Mouse (Mus musculus): ENCODE results near the gene Fpr-rs3. TPM values are rescaled to one million over a fixed set of nuclear protein-coding genes. Genes with fewer than 3 reads are reported as not detected.

Gene Fpr-rs3
- polyA plus RNA-seq (2014; fragmentation: Nextera tagmentation; extraction: Ambion mirVana) = not detected in 2 replicates

GRCm38 (mm10) chr17:20624777-20625176, at the start of gene Fpr-rs3:
Fpr-rs3 (minus strand) TSS chr17:20624877.
- H3K27me3 ChIP-seq (ENCODE audit: control insufficient read depth, insufficient read depth, low read length) = no peaks in the 10 kb centered on the region
- no peak within 1 kb of the TSS for H3K27ac ChIP-seq (ENCODE audit: low read length)
- no peak within 1 kb of the TSS for H3K9ac ChIP-seq (replicated peaks; ENCODE audit: low read depth, low read length)
- H3K9me3 ChIP-seq (ENCODE audit: control insufficient read depth, low read depth, low read length) = no peaks in the 10 kb centered on the region
- H3K4me2 ChIP-seq (replicated peaks; ENCODE audit: low read depth, low read length) = no peak within 1 kb of the TSS
- H3K36me3 ChIP-seq (ENCODE audit: control insufficient read depth, insufficient read depth, low read length) = no peaks in the 10 kb centered on the region
- H3K4me1 ChIP-seq (ENCODE audit: control insufficient read depth, insufficient read depth, low read length) = no peaks in the 10 kb centered on the region
- no peak within 1 kb of the TSS for H3K4me3 ChIP-seq (ENCODE audit: low read depth, low read length)
- no peak for ATAC-seq (ENCODE audit: insufficient number of reproducible peaks, insufficient read depth, low FRiP score, low read depth)

GRCm38 (mm10) chr17:20596323-20596722, 28.4 kb downstream of the Fpr-rs3 start, which contains the start of gene Vmn2r110:
Vmn2r110 (minus strand) TSS chr17:20596423.
- WGBS = 40% methylated on average over 1 of the region's 1 CpGs
- H3K4me3 ChIP-seq (ENCODE audit: low read depth, low read length) = no peak within 1 kb of the TSS
- no peak within 1 kb of the TSS for H3K27ac ChIP-seq (ENCODE audit: low read length)
- ATAC-seq (ENCODE audit: insufficient number of reproducible peaks, insufficient read depth, low FRiP score, low read depth) = no peak
- no peaks in the 10 kb centered on the region; the same call in 1 of the 2 replicates for H3K9me3 ChIP-seq (ENCODE audit: control insufficient read depth, low read depth, low read length)
- H3K27me3 ChIP-seq (ENCODE audit: control insufficient read depth, insufficient read depth, low read length) = no peaks in the 10 kb centered on the region
- H3K4me1 ChIP-seq (ENCODE audit: control insufficient read depth, insufficient read depth, low read length) = no peaks in the 10 kb centered on the region
- H3K9ac ChIP-seq (replicated peaks; ENCODE audit: low read depth, low read length) = no peak within 1 kb of the TSS
- no peak within 1 kb of the TSS for H3K4me2 ChIP-seq (replicated peaks; ENCODE audit: low read depth, low read length)
- no peaks in the 10 kb centered on the region for H3K36me3 ChIP-seq (ENCODE audit: control insufficient read depth, insufficient read depth, low read length)

Other genes starting within 250 kb of the Fpr-rs3 start
- not detected in 2 replicates for gene Vmn1r224, start 210.7 kb downstream of the Fpr-rs3 start, polyA plus RNA-seq (2014; fragmentation: Nextera tagmentation; extraction: Ambion mirVana)
- gene Vmn2r108, start 143.5 kb downstream of the Fpr-rs3 start, polyA plus RNA-seq (2014; fragmentation: Nextera tagmentation; extraction: Ambion mirVana) = not detected in 2 replicates
- not detected in 2 replicates for gene Vmn1r225, start 126.7 kb downstream of the Fpr-rs3 start, polyA plus RNA-seq (2014; fragmentation: Nextera tagmentation; extraction: Ambion mirVana)
- not detected in 2 replicates for gene Vmn2r109, start 60.1 kb downstream of the Fpr-rs3 start, polyA plus RNA-seq (2014; fragmentation: Nextera tagmentation; extraction: Ambion mirVana)
- 0.06 TPM in 1 of 2 replicates, not detected in the other for gene Vmn2r110, start 28.5 kb downstream of the Fpr-rs3 start, polyA plus RNA-seq (2014; fragmentation: Nextera tagmentation; extraction: Ambion mirVana)
- not detected in 2 replicates for gene Vmn1r226, start 58.0 kb upstream of the Fpr-rs3 start, polyA plus RNA-seq (2014; fragmentation: Nextera tagmentation; extraction: Ambion mirVana)
- not detected in 2 replicates for gene Vmn1r227, start 105.0 kb upstream of the Fpr-rs3 start, polyA plus RNA-seq (2014; fragmentation: Nextera tagmentation; extraction: Ambion mirVana)
- gene Vmn1r228, start 161.3 kb upstream of the Fpr-rs3 start, polyA plus RNA-seq (2014; fragmentation: Nextera tagmentation; extraction: Ambion mirVana) = not detected in 2 replicates
- 0.03 TPM in 1 of 2 replicates, not detected in the other for gene Vmn1r229, start 186.7 kb upstream of the Fpr-rs3 start, polyA plus RNA-seq (2014; fragmentation: Nextera tagmentation; extraction: Ambion mirVana)
- gene Vmn1r230, start 215.6 kb upstream of the Fpr-rs3 start, polyA plus RNA-seq (2014; fragmentation: Nextera tagmentation; extraction: Ambion mirVana) = not detected in 2 replicates

All from stomach, embryonic 14.5 days (tissue).